Mouse (Mus musculus) liver, adult 2 months (tissue): ENCODE data around the gene Pcsk4.

Experiments used
- CTCF ChIP-seq: fragments of 200-500 bp; IDR thresholded peaks from 2 replicates; pipeline ENCODE4 v1.5.1; 2011; ENCODE audit warnings: low read depth, low read length, control low read depth
- POLR2A ChIP-seq: fragments of 200-500 bp; IDR thresholded peaks from 2 replicates; pipeline ENCODE4 v1.6.1; 2011; ENCODE audit warnings: low read length, control low read depth; ENCODE audit not compliant: insufficient read depth; ENCODE audit errors: extremely low read depth

DNA sequence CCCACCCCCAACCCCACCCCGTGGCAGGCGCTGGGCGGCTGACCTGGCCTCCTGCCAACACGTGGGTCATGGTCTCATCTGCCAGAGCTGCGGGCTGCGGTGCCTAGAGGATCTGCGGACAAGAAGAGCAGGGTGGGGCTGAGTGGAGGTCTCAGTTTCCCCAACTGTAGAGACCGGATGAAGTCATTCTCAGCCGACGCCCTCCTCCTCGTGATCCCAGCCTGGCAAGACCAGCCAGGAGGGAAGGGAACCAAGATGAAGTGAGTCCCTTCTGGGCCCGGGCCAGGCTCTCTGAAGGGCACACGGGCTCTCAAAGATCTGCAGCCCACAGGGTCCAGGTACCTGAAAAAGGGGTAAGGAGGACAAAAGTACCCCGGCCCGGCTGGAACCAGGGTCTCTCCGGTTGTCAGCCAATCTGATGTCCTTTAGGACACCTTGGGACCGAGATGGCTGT, 18.2 kb upstream of the Pcsk4 start:
- TF ChIP-seq POLR2A (no peak), CTCF (no peak)
